Mouse (Mus musculus) spleen, adult 2 months (tissue): ENCODE data around the gene Sp3.

Experiments
- CTCF ChIP-seq: fragments of 200-500 bp; IDR thresholded peaks from 2 replicates; pipeline ENCODE4 v1.5.1; 2011; ENCODE audit warnings: mild to moderate bottlenecking, inconsistent platforms; ENCODE audit not compliant: insufficient read depth, insufficient read length, insufficient replicate concordance; ENCODE audit errors: extremely low read depth
- POLR2A ChIP-seq: fragments of 200-500 bp; IDR thresholded peaks from 2 replicates; pipeline ENCODE4 v1.6.1; 2011; ENCODE audit warnings: low read depth, low read length, inconsistent platforms

DNA sequence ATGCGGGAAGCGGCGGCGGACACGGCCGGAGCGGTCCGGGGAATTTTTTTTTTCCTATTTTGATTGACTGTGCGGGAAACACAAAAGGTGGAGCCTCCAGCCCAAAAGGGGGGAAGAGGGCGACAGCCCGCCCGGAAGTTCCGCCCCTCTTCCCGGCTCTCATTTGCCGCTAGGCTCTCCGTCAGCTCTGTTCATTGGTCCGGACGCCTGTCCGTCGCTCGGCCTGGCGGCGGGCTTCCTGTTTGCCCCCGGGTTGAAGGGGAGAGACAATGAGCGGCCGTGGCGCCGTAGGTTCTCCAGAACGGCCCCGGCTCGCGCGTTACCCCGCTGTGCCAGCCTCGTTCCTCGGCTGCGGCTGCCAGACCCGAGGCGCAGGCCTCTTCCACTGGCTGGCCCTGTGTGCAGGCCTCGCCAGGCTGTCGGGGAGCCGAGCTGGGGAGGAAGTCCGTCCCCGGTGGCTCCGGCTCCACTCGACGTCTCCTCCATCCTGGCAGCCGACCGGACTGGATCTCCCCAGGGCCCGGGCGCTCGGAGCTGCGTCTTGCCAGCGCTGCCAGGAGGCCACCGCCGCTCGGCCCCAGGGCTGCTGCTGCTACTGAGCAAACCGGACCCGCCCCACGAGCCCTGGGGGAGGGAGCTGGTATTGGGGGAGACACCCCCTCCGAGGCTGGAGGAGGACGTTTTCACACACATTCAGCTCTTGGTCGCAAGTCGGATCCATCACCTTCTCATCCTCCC, at the start of gene Sp3:
- TF ChIP-seq POLR2A (peak; percentile 94), CTCF (no peak)
